Mouse (Mus musculus): ENCODE data around the gene Tcl1b3.

Gene Tcl1b3

DNA sequence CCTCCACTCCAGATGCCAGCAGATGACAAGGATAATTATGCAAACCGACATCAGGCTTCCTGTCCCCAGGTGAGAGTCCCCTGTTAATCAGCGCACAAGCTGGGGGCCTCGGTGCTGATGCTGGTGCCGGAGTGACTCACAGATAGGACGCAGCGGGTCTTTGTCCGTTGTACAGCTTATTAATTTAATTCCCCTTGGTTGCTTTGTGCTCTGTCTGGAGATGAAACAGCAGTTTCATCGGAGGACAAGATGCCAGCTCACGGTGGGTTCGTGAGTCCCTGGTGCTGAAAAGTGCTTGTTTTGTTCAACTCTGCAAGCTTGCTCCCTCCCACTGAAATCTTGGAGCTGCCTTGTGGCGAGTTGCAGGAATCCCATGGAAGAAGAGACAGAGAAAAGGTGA, 43.5 kb downstream of the Tcl1b3 start:
- no peak for DNase-seq (ENCODE audit: low spot score)

GRCm38 (mm10) chr12:105235091-105235490, 44.2 kb downstream of the Tcl1b3 start:
- DNase-seq (ENCODE audit: low spot score) = no peak

GRCm38 (mm10) chr12:105239060-105239459, 48.2 kb downstream of the Tcl1b3 start:
- DNase-seq (ENCODE audit: low spot score) = no peak

All from spleen, adult 12 weeks (tissue).